Mouse (Mus musculus) MEL (cell line): ENCODE data around the gene Gm29609.

ENCODE experiments used
- CTCF ChIP-seq, 3 experiments: IDR thresholded peaks in 2 of 3; conservative IDR thresholded peaks in 1 of 3; 2 replicates each; pipeline ENCODE4 v1.5.1; 2011 to 2012; ENCODE audit warnings: low read length in 3 of 3, low read depth in 2 of 3, mild to moderate bottlenecking in 2 of 3, improper control_type of control experiment in 1 of 3, inconsistent platforms in 1 of 3, mixed read lengths in 1 of 3, moderate library complexity in 1 of 3; ENCODE audit not compliant: control insufficient read depth in 1 of 3, insufficient read depth in 1 of 3, poor library complexity in 1 of 3, severe bottlenecking in 1 of 3
- E2F4 ChIP-seq: IDR thresholded peaks from 2 replicates; pipeline ENCODE4 v1.6.1; 2011; ENCODE audit warnings: low read depth, low read length, improper control_type of control experiment, borderline replicate concordance
- ELF1 ChIP-seq: IDR thresholded peaks from 2 replicates; pipeline ENCODE4 v1.6.1; 2014; ENCODE audit warnings: low read depth, mild to moderate bottlenecking, inconsistent platforms, low read length, improper control_type of control experiment, moderate library complexity
- EP300 ChIP-seq, 2 experiments: IDR thresholded peaks; 2 replicates each; pipeline ENCODE4 v1.6.1; 2011; ENCODE audit warnings: improper control_type of control experiment in 2 of 2, low read length in 2 of 2, low read depth in 1 of 2, mild to moderate bottlenecking in 1 of 2
- GABPA ChIP-seq: IDR thresholded peaks from 2 replicates; pipeline ENCODE4 v1.6.1; 2012; ENCODE audit warnings: low read depth, mild to moderate bottlenecking, inconsistent platforms, low read length, improper control_type of control experiment, moderate library complexity
- GATA1 ChIP-seq: IDR thresholded peaks from 2 replicates; pipeline ENCODE4 v1.6.1; 2011; ENCODE audit warnings: low read depth, low read length, improper control_type of control experiment
- HCFC1 ChIP-seq: IDR thresholded peaks from 2 replicates; pipeline ENCODE4 v1.6.1; 2012; ENCODE audit warnings: low read depth, mild to moderate bottlenecking, inconsistent platforms, low read length, improper control_type of control experiment, moderate library complexity
- KAT2A ChIP-seq: conservative IDR thresholded peaks from 2 replicates; pipeline ENCODE4 v1.6.1; 2012; ENCODE audit warnings: low read depth, low read length, improper control_type of control experiment, inconsistent platforms
- MEF2A ChIP-seq: IDR thresholded peaks from 2 replicates; pipeline ENCODE4 v1.6.1; 2014; ENCODE audit warnings: low read depth, mild to moderate bottlenecking, inconsistent platforms, low read length, improper control_type of control experiment; ENCODE audit not compliant: poor library complexity, insufficient replicate concordance, severe bottlenecking; ENCODE audit errors: extremely low read depth
- MXI1 ChIP-seq: IDR thresholded peaks from 2 replicates; pipeline ENCODE4 v1.6.1; 2011; ENCODE audit warnings: mild to moderate bottlenecking, low read depth, low read length, improper control_type of control experiment
- MYB ChIP-seq: IDR thresholded peaks from 2 replicates; pipeline ENCODE4 v1.6.1; 2011; ENCODE audit warnings: mild to moderate bottlenecking, low read depth, low read length, improper control_type of control experiment
- NELFE ChIP-seq: IDR thresholded peaks from 2 replicates; pipeline ENCODE4 v1.6.1; 2011; ENCODE audit warnings: low read depth, low read length, improper control_type of control experiment
- SMC3 ChIP-seq: IDR thresholded peaks from 2 replicates; pipeline ENCODE4 v1.6.1; 2011; ENCODE audit warnings: low read depth, low read length, improper control_type of control experiment

GRCm38 (mm10) chr5:31194486-31195485 lies 15.1 kb upstream of the Gm29609 start:
- TF ChIP-seq GATA1 = no peak
- TF ChIP-seq CTCF (IDR thresholded peaks at IDR 0.05 in 2 of 3, conservative IDR thresholded peaks at IDR 0.05 in 1 of 3; ENCODE audit: control insufficient read depth in 1 of 3, insufficient read depth in 1 of 3, low read depth in 2 of 3, low read length in 3 of 3, poor library complexity in 1 of 3, severe bottlenecking in 1 of 3) = no peak
- TF ChIP-seq GABPA = no peak
- no peak for TF ChIP-seq ELF1
- no peak for TF ChIP-seq SMC3
- TF ChIP-seq MYB = no peak
- TF ChIP-seq EP300 (IDR thresholded peaks at IDR 0.05; ENCODE audit: low read depth in 1 of 2, low read length in 2 of 2) = no peak
- TF ChIP-seq MEF2A = no peak
- no peak for TF ChIP-seq HCFC1
- no peak for TF ChIP-seq KAT2A
- TF ChIP-seq NELFE = no peak
- TF ChIP-seq MXI1 = no peak
- TF ChIP-seq E2F4 = no peak
